Mouse (Mus musculus) erythroblast, embryonic 14.5 days (primary cell): ENCODE data around the gene Ric3.
A peak's percentile ranks its signal among the peaks of the same experiment; 100 is the strongest.

Experiments used
- GATA1 ChIP-seq: IDR thresholded peaks from 2 replicates; pipeline ENCODE4 v1.6.1; 2012; ENCODE audit warnings: low read length, inconsistent platforms, mixed read lengths
- TAL1 ChIP-seq: IDR thresholded peaks from 3 replicates; pipeline ENCODE4 v1.6.1; 2012; ENCODE audit warnings: low read length, inconsistent platforms, mixed read lengths

DNA sequence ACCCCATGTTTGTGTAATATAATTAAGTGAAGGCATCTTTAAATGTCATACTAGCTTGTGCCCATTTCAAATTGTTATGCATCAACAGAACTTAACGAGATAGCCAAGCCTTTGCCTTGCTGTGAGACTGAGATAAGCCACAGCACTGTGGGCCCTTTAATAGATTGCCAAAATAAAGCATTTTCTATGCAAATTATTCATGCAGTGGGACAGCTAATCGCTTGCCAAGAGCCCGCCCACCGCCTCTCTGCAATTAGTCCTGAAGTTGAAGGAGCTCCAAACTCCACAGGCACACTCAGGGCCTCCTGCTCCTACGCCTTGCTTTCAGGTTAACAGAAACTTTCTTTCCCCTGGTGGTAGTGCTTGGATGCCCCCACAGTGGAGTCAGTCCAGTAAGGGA, 27.9 kb upstream of the Ric3 start:
- TF ChIP-seq TAL1 = peak; percentile 63
- peak; percentile 53; the same call in 1 of the 2 replicates for TF ChIP-seq GATA1
